Mouse (Mus musculus) kidney, embryonic 15.5 days (tissue): Measurements from ENCODE around the gene Dynlt1c. TPM values are rescaled to one million over a fixed set of nuclear protein-coding genes. Genes with fewer than 3 reads are reported as not detected.

Experiments
- polyA plus RNA-seq: library from polyadenylated mRNA; unstranded; fragments of >200 nt; fragmentation: Nextera tagmentation; extraction: Ambion mirVana; gene quantifications from 2 replicates; pipeline ENCODE4 v1.2.1, GENCODE M21; 2015

Dynlt1c gene
- polyA plus RNA-seq, 1 experiment from 2014 or later = 46.3 TPM

Other genes with a start within 250 kb of the Dynlt1c start
- gene Dynlt1b, start 171.6 kb upstream of the Dynlt1c start, polyA plus RNA-seq = 445 and 456 TPM in 2 replicates
- gene Dynlt1f, start 54.2 kb downstream of the Dynlt1c start, polyA plus RNA-seq = 234 and 259 TPM in 2 replicates
- 1.1 and 1.2 TPM in 2 replicates for gene Sytl3, start 57.4 kb downstream of the Dynlt1c start, polyA plus RNA-seq
- 182 and 184 TPM in 2 replicates for gene Ezr, start 181.1 kb downstream of the Dynlt1c start, polyA plus RNA-seq